ENCODE assay signal across 8 mouse cellular contexts in the genomic region with DNA sequence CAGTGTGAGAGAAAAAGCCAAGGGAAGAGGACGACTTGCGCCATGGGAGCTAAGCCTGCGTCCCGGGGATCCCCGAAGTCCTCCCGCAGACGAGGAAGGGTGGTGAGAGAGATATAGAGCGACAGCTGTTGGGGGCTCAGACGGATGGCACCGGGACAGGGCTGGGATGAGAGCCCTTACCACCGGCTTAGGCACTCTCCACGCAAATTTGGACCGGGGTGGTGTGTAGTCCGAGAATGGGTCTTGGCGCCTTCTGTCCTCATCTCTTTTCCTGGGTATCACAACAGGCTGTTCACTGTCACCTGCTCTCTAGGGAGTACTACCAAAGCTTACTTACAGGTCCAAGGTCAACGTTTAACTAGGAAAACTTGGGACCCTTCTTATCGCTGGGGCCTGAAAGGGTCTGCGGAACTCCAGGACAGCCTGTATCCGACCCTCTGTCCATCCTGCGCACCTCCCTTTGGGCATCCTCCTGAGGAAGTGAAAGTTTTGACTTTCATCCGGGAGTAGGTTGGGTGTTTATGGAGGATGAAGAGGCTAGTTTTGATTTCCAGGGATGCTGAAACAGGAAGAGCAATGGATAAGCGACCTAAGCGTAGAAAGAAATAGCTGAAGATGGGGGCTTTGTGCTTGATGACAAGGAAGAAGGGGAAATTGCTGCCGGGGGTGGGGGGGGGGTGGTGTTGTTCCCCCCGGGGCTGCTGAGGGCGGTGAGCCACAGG. TPM values are rescaled to one million over a fixed set of nuclear protein-coding genes. Genes with fewer than 3 reads are reported as not detected.
DNase-seq lines count a peak whose midpoint lies in the region; ATAC-seq and TF ChIP-seq lines count a peak whose summit lies in the region.

No protein-coding gene starts in this region.

- no peak for DNase-seq in kidney, adult 11 months
- peak; percentile 39 for DNase-seq in brain, embryonic 14.5 days (ENCODE audit: low read depth)
- DNase-seq in c-Kit-positive CD71-positive TER-119-positive erythroid progenitor cells, embryonic 14.5 days (ENCODE audit: low spot score): no peak
- no peak for DNase-seq in ovary, postnatal 14 days (ENCODE audit: low spot score)
- no peak for DNase-seq in frontal cortex, postnatal 36 days (ENCODE audit: low spot score in 2 of 2)

- no peaks in the 10 kb centered on the region; the same call in 1 of the 2 replicates for H3K4me1 ChIP-seq in kidney, embryonic 14.5 days (ENCODE audit: control insufficient read depth, insufficient read depth, low read length)
- peaks cover 38% of the 10 kb centered on the region for H3K4me1 ChIP-seq in forebrain, embryonic 15.5 days
- no peaks in the 10 kb centered on the region for H3K4me1 ChIP-seq in liver, embryonic 16.5 days (ENCODE audit: control insufficient read depth, low read depth, low read length)

- no peak for TF ChIP-seq POLR2A in brain, embryonic 14.5 days (IDR thresholded peaks at IDR 0.05; ENCODE audit: borderline replicate concordance, extremely low read depth, insufficient read depth, insufficient read length, poor library complexity, severe bottlenecking)

- peak overlapping the region; percentile 75 for H3K4me2 ChIP-seq in kidney, embryonic 14.5 days (replicated peaks; ENCODE audit: low read depth, low read length)
- peak overlapping the region; percentile 76 for H3K4me2 ChIP-seq in forebrain, embryonic 15.5 days (replicated peaks)
- peak overlapping the region; percentile 49 for H3K4me2 ChIP-seq in liver, embryonic 16.5 days (ENCODE audit: low read depth, low read length)

- H3K9ac ChIP-seq in kidney, embryonic 14.5 days (ENCODE audit: low read depth, low read length): 0 out of 2 replicates have a peak overlapping the region, but pooled peaks have one; percentile 28
- peak overlapping the region; percentile 32 for H3K9ac ChIP-seq in forebrain, embryonic 15.5 days (replicated peaks)
- no peak overlapping the region for H3K9ac ChIP-seq in liver, embryonic 16.5 days (ENCODE audit: low read depth, low read length)

- H3K27me3 ChIP-seq in kidney, embryonic 14.5 days (ENCODE audit: control insufficient read depth, insufficient read depth, low read length): peaks cover 47% of the 10 kb centered on the region
- peaks cover 71% of the 10 kb centered on the region for H3K27me3 ChIP-seq in forebrain, embryonic 15.5 days
- H3K27me3 ChIP-seq in liver, embryonic 16.5 days (ENCODE audit: control insufficient read depth, insufficient read depth, low read depth, low read length): peaks cover 25% of the 10 kb centered on the region

- no peak for TF ChIP-seq CTCF in brain, embryonic 14.5 days (IDR thresholded peaks at IDR 0.05; ENCODE audit: borderline replicate concordance, extremely low read depth, insufficient read depth, insufficient read length)

- peak overlapping the region; percentile 46 for H3K4me3 ChIP-seq in kidney, embryonic 14.5 days (ENCODE audit: low read length)
- peak overlapping the region; percentile 53 for H3K4me3 ChIP-seq in forebrain, embryonic 15.5 days
- peak overlapping the region; percentile 48 for H3K4me3 ChIP-seq in liver, embryonic 16.5 days (ENCODE audit: low read depth, low read length)

- no peaks in the 10 kb centered on the region for H3K9me3 ChIP-seq in kidney, embryonic 14.5 days (ENCODE audit: control insufficient read depth, low read length)
- H3K9me3 ChIP-seq in forebrain, embryonic 15.5 days: no peaks in the 10 kb centered on the region
- no peaks in the 10 kb centered on the region for H3K9me3 ChIP-seq in liver, embryonic 16.5 days (replicated peaks; ENCODE audit: control insufficient read depth, low read length)

- no peak overlapping the region for H3K27ac ChIP-seq in kidney, embryonic 14.5 days (ENCODE audit: low read depth, low read length)
- H3K27ac ChIP-seq in forebrain, embryonic 15.5 days (replicated peaks): no peak overlapping the region
- H3K27ac ChIP-seq in liver, embryonic 16.5 days (ENCODE audit: low read length): no peak overlapping the region

- H3K36me3 ChIP-seq in kidney, embryonic 14.5 days (ENCODE audit: control insufficient read depth, insufficient read depth, low read length): no peaks in the 10 kb centered on the region
- no peaks in the 10 kb centered on the region for H3K36me3 ChIP-seq in forebrain, embryonic 15.5 days
- no peaks in the 10 kb centered on the region for H3K36me3 ChIP-seq in liver, embryonic 16.5 days (ENCODE audit: control insufficient read depth, insufficient read depth)

- 1% methylated on average over 26 of the region's 26 CpGs for WGBS in kidney, embryonic 14.5 days
- WGBS in forebrain, embryonic 15.5 days: under 1% methylated on average over 26 of the region's 26 CpGs
- WGBS in liver, embryonic 16.5 days (ENCODE audit: insufficient replicate concordance): under 1% methylated on average over 26 of the region's 26 CpGs

- ATAC-seq in kidney, embryonic 14.5 days (ENCODE audit: low FRiP score, low TSS enrichment): peak; percentile 51
- ATAC-seq in forebrain, embryonic 15.5 days (replicated peaks): peak; percentile 12; the same call in 1 of the 2 replicates
- no peak for ATAC-seq in liver, embryonic 16.5 days (ENCODE audit: low read depth)

RNA-seq across cellular contexts. Expression of gene Bdnf, which starts 19.8 kb away (rescaled TPM):
- 0.67 and 0.79 TPM in 2 replicates for polyA plus RNA-seq in kidney, embryonic 14.5 days (2014; fragmentation: Nextera tagmentation; extraction: Ambion mirVana)
- 1.7 and 2.3 TPM in 2 replicates for polyA plus RNA-seq in brain, embryonic 14.5 days (2012; rRNA removed)
- 2.4 and 2.5 TPM in 2 replicates for polyA plus RNA-seq in forebrain, embryonic 15.5 days (2015; fragmentation: Nextera tagmentation; extraction: Ambion mirVana)
- 0.04 and 0.05 TPM in 2 replicates for polyA plus RNA-seq in liver, embryonic 16.5 days (2015; fragmentation: Nextera tagmentation; extraction: Ambion mirVana)
